Mouse (Mus musculus) spleen, adult 18-20 months (tissue): ENCODE results near the gene Cdhr1.
"Not testable (repeated sequence)": the region's sequence is repeated elsewhere in the genome, so short reads cannot be mapped to it uniquely, and the experiment has no call there.

ENCODE experiments used
- DNase-seq, 2 experiments: peaks; one replicate each; pipeline ENCODE4 v3.0.0; 2022; ENCODE audit warnings: mixed read lengths in 2 of 2

Cdhr1 gene

GRCm38 (mm10) chr14:37097956-37098530 is at the start of gene Cdhr1:
TSS of gene Cdhr1 (minus strand) at chr14:37098347.
- no peak for DNase-seq

DNA sequence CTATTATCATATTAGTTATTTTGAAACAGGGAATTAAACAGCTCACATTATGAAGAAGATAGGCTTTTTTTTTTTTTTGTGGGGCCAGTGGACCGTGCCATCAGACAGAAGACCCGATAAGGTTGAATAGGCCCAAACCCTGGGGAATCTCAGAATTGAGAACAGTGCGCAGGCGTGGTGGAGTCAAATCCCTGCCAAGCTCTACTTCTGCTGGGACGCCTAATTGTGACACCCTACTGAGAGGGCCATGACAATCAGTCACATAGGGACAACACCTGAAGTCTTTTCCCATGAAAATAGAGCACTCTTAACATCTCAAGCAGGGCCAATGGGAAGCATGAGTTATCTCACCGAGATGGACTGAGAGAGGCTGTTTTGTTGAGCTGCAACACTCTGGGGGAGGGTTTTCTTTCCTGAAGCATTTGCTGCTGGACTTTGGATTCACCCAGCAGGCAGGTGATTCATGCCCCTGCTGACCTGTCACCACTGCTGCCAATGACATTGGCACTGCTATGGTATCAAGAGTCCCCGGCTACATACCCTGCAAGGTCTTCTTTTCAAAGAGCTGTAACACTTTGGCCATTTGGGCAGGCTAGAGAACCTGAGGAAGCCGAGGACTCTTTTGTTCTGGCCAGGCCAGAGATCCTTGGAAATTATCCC is 41.0 kb upstream of the Cdhr1 start:
- no peak for DNase-seq

- not testable (repeated sequence) for DNase-seq
Measured at GRCm38 (mm10) chr14:37137596-37137995, 39.4 kb upstream of the Cdhr1 start.

- no peak for DNase-seq
Measured at GRCm38 (mm10) chr14:37136110-37136509, 38.0 kb upstream of the Cdhr1 start.

- DNase-seq = no peak
Measured at GRCm38 (mm10) chr14:37135671-37136070, 37.5 kb upstream of the Cdhr1 start.

GRCm38 (mm10) chr14:37135127-37135593 is 37.0 kb upstream of the Cdhr1 start, which contains the start of gene Ghitm:
TSS of gene Ghitm (minus strand) at chr14:37135272.
- peak; percentile 93 to 95 for DNase-seq

- no peak for DNase-seq
Measured at GRCm38 (mm10) chr14:37134304-37135126, 36.4 kb upstream of the Cdhr1 start.

- DNase-seq = peak in 1 of 2 experiments; percentile 32
Measured at GRCm38 (mm10) chr14:37127652-37128051, 29.5 kb upstream of the Cdhr1 start.

DNA sequence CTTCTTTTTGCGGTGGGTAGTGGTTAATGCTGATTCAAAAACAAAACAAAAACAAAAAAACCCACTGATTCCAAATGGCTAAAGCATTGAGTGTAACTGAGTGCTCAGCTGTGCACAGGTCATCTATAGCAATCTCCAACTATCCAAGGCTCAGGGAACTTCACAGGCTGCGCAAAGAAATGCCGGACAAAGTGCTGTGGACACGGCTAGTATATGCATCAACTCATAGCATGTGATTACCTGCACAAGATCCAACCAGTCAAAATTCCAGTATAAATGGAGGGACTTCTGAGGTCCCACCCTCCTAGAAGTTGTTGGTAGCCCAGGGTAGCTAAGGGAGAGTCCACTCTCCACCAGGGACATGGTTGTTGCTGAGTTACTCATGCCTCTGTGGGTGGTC is 21.1 kb upstream of the Cdhr1 start:
- DNase-seq = no peak

DNA sequence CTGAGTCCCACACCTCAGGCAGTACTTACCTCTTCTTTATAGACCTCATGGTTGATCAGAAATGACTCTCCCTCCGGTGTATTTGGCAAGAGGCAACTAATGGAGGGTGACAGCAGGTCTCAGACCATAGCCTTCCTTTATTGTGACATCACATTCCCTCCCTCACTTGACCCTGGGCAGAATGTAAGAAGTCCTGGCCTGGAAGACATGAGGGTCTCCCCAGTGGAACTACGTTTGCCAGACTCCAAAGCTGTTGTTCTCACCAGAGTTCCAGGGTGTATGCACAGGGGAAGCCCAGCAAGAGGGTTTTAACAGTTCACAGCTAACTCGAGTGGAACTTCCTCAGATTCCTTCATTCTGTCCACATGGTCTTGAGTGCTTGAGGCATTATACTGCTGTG is 15.8 kb upstream of the Cdhr1 start, which contains the start of gene 2610528A11Rik:
TSS of gene 2610528A11Rik (minus strand) at position 101 of the 400 bp plus-strand sequence.
- DNase-seq = no peak

DNA sequence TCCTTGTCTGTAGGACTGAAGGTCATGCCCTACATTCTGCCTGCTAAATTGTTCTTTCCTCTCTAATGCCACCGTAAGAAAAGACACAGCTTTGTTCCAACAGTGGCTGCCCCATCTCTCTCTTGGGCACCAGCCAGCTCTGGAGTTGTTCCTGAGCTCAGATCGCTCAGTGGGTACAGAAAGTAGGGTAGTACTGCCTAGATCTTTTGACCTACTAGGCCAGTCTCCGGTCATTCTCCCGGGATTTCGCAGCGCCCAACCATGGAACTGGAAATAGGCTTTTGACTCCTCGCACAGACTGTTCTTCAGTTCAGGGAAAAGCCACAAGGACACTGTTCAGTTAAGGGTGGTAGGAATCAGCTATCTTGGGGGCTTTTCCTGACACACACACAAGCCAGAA is 14.8 kb upstream of the Cdhr1 start:
- DNase-seq = no peak

GRCm38 (mm10) chr14:37111371-37111770 is 13.2 kb upstream of the Cdhr1 start:
- DNase-seq = no peak

DNA sequence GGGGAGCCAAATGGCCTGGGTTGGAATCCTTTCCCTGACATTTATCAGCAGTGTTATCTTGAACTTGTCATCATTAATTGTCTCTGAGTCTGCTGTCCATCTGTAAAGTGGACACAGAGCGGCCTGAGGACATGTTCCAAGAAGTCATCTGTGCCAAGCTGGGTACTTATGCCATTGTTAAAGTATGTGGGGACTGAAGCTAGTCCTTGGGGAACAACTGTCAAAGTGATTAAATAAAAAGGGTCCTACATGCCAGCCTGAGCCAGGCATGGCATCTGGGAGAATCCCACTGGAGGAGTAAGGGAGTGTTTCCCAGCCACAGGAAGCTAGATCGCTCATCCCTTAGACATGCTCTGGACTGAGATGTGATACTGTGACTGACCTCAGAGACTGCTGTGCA is 12.3 kb upstream of the Cdhr1 start:
- DNase-seq = no peak

- no peak for DNase-seq
Measured at GRCm38 (mm10) chr14:37109975-37110374, 11.8 kb upstream of the Cdhr1 start.

- DNase-seq = no peak
Measured at GRCm38 (mm10) chr14:37109460-37109859, 11.3 kb upstream of the Cdhr1 start.

DNA sequence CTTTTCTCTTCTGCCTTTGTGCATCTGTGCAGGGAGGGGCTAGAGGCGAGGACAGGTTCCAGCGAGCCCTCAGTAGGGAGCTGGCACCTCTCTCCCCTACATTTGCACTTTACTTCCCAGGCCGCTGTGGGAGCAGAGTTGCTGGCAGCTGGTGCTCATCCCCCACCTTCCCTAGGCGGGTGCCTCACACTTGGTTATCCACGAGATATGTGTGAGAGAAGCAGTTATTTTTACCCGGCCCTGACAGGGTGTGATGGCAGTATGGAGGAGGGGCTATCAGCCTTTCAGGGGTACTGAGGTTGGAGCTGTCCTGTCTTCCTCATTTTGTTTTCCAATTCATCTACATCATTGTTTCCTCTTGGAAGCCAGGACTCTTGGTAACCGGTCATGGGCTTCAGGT is 7.7 kb upstream of the Cdhr1 start:
- DNase-seq = no peak

DNA sequence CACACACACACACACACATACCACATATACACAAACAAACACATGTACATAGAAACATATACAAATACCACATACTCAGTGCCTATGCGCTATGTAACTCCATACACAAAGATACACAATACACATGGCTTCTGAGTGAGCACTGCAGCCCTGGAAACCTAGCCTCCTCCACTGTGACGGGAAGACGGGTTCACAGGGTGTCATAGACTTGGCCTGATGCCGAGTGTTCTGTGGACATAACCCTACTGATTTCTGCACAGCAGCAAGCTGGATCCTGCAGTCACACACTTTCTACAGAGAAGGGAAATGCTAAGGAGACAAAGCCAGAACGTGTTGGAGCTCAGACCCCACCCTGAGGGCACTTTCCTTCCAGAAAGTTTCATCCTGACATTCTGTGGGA is 6.6 kb upstream of the Cdhr1 start:
- no peak for DNase-seq

DNA sequence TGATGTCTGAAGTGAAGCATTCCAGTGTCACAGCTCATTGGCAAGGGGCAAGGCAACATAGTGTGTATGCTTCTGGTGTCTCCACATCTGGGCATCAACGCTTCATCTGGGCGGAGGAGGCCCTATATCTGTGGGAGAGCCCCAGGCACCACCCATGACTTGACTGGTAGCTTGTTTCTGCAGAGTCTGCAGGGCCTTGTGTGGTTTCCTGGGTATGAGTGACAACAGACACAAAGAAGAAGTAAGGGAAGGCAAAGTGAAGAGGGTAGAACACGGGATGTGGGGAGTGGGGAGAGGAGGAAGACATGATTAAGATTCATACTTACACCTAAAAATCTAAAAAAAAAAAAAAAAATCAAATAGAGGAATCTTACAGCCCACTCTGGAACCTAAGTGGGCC is 4.3 kb upstream of the Cdhr1 start:
- DNase-seq = no peak

DNA sequence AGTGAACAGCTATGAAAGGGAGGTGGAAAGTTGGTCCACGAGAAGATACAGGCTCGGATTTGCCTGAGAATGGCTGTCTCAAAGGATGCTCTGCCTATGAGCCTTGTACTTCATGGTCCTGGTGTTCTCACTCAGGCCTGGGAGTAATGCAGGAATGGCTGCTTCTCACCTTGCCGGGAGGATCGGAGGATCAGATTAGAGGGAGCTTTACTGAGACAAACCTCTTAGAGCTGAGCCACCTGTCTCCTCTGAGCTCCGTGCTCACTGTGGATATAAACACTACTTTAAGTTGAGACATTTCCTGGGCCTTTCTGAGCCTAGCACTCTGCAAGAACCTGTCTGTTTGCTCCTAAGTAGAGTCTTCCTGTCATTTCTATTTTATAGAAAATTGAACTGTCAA is 3.4 kb upstream of the Cdhr1 start:
- no peak for DNase-seq

DNA sequence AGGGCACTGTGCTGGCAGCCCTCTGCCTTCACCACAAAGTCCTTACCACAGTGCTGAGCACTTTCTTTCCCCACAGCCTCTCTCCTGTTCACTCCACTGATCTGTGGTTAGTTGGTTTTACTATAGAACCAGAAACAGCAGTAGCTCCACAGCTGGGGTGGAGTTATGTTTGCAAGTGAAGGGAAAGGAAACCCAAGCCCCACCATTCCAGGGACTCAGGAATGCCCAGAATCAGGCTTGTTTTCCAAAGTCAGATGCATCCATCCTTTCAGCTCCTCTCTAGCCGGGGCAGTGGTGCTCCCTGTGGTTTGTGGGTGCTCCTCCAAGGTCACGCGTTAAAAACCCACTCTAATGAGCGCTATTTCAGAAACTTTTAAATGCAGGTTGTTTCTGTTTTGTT is 2.6 kb downstream of the Cdhr1 start:
- DNase-seq = no peak

DNA sequence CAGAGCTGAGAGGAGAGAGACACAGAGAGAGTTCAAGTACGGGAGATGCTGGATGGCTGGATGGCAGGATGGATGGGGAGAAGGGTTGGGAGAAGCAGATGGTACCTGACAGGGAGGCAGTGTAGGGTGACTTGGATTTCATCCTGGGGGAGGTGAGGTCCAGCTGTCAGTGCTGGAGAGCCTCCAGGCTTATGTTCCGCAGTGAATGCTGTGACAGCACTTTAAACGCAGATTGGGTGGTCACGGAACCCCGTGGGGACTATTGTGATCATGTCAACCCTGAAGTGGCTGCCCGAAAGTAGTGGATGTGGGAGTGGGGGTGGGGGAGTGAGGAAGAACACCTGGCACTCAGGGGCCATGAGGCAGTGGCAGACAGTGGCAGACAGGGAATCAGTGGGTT is 3.7 kb downstream of the Cdhr1 start:
- no peak for DNase-seq

DNA sequence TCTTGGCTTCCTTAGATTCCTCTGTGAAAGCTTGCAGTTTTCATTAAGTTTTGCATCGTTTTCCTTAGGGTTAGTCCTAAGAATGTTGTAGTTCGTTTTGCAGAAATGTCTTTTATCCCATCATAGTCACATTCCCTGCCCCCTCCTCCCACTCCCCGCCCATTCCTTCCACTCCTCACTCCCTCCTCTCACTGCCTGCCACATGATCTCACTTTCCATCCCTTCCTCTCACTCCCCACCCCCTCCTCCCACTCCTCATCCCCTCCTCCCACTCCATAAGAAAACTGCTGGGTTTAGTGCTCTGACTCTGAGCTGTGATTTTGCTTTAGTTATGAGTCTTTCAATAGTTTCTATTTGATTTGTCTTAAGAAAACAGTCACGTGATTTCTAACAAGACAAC is 14.4 kb downstream of the Cdhr1 start:
- no peak for DNase-seq

DNA sequence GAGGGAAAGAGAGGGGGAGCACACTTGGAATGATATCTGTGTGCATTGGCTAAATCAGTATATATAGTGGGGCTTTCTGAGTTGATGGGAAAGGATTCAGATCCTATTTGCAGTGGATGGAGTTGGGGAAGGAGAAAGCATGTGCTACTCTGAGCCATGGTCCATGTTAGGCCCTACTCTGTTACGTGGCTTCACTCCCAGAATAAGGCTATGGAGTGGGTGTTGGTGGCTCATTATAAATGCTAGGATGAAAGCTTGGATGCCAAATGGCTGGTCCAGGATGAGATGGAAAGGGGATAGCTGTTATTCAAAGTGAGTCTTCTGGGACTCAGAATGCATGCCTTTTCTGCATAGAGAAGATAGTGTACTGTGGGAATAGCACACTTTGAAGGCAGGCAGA is 17.4 kb downstream of the Cdhr1 start:
- no peak for DNase-seq

DNA sequence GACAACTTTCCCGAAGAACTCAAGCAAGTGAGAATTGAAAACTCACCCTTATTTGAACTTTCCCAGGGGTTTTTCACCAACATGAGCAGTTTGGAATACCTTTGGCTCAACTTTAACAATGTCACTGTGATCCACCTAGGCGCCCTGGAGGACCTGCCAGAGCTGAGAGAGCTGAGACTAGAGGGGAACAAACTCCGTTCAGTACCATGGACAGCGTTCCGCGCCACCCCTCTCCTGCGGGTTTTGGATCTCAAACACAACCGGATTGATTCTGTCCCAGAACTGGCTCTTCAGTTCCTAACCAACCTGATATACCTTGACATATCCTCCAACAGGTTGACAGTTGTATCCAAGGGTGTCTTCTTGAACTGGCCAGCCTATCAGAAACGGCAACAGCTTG is 29.6 kb downstream of the Cdhr1 start:
- DNase-seq = no peak
